Mouse (Mus musculus) brain, embryonic 14.5 days (tissue): ENCODE measurements around the gene Supv3l1. TPM values are rescaled to one million over a fixed set of nuclear protein-coding genes. Genes with fewer than 3 reads are reported as not detected.
"Not testable (repeated sequence)": the region's sequence is repeated elsewhere in the genome, so short reads cannot be mapped to it uniquely, and the experiment has no call there.

Experiments
- DNase-seq: peaks from one replicate; pipeline ENCODE4 v3.0.0-alpha.2; 2011; ENCODE audit warnings: low read depth
- CTCF ChIP-seq: fragments of 200-500 bp; IDR thresholded peaks from 2 replicates; pipeline ENCODE4 v1.5.1; 2012; ENCODE audit warnings: inconsistent platforms, mild to moderate bottlenecking, moderate library complexity, borderline replicate concordance; ENCODE audit not compliant: insufficient read depth, insufficient read length; ENCODE audit errors: extremely low read depth
- POLR2A ChIP-seq: fragments of 200-500 bp; IDR thresholded peaks from 2 replicates; pipeline ENCODE4 v1.6.1; 2012; ENCODE audit warnings: mild to moderate bottlenecking, inconsistent platforms, borderline replicate concordance; ENCODE audit not compliant: poor library complexity, insufficient read depth, insufficient read length, severe bottlenecking; ENCODE audit errors: extremely low read depth
- polyA plus RNA-seq: library from polyadenylated mRNA; depleted of rRNA; stranded (reverse); fragments of >200 nt; gene quantifications from 2 replicates; pipeline ENCODE4 v1.2.3, GENCODE M21; 2012; rRNA removed

The Supv3l1 gene
- 28.3 and 29.9 TPM in 2 replicates for polyA plus RNA-seq

- peak; percentile 98 for DNase-seq
- peak; percentile 57; the same call in 1 of the 2 replicates for TF ChIP-seq POLR2A
- TF ChIP-seq CTCF = no peak
Observed at GRCm38 (mm10) chr10:62449364-62450279, at the start of gene Supv3l1, which contains the start of gene 4930507D05Rik. Gene Supv3l1, minus strand, starts transcription at chr10:62449738. Gene 4930507D05Rik, plus strand, starts transcription at chr10:62449489.

GRCm38 (mm10) chr10:62491681-62492080 lies 42.1 kb upstream of the Supv3l1 start:
- not testable (repeated sequence) for DNase-seq

DNA sequence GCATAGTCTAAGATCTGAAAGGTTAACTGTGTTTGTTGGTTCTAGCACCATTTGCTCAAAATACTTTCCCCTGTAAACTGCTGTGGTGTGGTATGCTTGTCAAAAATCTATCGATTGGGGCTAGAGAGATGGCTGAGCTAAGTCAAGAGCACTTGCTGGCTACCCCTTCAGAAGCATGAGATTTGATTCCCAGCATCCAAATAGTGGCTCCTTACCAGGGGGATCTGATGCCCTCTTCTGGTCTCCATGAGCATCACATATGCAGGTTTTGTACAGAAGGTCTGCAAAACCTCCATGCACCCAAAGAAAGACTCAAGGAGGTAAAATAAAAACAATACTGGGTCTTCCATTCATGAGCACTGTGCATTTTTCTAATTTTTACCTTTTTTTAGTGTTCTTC lies 38.7 kb upstream of the Supv3l1 start:
- DNase-seq = peak; percentile 82
- TF ChIP-seq POLR2A = no peak
- TF ChIP-seq CTCF = peak; percentile 66; the same call in 1 of the 2 replicates

DNA sequence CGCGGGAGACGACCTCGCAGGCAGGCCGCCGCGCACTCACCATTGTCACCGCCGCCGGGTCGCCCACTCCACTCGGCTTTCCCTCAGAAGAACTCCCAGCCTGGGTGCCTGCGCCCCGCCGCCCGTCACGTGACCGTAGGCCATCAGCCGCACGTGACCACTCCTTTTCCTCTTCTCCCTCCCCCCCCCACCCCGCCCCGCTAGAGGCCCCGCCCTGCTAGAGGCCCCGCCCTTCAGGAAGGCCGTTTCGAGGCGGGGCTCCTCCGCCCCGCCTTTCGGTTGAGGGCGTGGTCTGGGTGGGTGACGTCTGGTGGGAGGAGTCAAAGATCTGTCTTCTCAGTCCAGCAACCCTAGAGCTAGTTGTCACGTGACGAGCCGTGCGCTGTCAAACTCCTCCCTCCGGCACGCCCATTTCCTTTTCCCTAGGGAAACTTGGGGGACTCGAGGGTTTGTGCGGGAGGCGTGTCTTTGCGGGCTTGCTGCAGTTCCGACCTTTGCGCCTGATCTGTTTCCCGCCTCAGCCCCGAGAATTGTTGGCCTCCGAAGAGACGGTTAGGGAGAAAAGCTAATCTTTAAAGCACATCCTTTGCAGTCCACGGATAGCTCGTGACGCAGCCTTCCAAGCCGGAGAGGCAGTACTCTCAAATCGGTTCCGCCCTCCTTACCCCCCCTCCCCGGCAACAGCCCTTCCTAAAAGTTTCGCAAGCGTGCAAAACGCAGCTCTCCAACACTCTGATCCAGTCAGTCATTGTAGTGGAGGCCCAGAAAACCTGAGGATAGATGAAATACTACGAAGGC lies 37.3 kb upstream of the Supv3l1 start, which contains the start of gene Vps26a:
Gene Vps26a, minus strand, starts transcription at position 188 of the 798 bp plus-strand sequence.
- TF ChIP-seq CTCF (no peak), POLR2A (peak; percentile 85; the same call in 1 of the 2 replicates)

GRCm38 (mm10) chr10:62485878-62486582 lies 36.5 kb upstream of the Supv3l1 start:
- DNase-seq = peak; percentile 57

More for the DNA sequence above, 37.3 kb upstream of the Supv3l1 start, which contains the start of gene Vps26a:
- peak; percentile 99 for DNase-seq

DNA sequence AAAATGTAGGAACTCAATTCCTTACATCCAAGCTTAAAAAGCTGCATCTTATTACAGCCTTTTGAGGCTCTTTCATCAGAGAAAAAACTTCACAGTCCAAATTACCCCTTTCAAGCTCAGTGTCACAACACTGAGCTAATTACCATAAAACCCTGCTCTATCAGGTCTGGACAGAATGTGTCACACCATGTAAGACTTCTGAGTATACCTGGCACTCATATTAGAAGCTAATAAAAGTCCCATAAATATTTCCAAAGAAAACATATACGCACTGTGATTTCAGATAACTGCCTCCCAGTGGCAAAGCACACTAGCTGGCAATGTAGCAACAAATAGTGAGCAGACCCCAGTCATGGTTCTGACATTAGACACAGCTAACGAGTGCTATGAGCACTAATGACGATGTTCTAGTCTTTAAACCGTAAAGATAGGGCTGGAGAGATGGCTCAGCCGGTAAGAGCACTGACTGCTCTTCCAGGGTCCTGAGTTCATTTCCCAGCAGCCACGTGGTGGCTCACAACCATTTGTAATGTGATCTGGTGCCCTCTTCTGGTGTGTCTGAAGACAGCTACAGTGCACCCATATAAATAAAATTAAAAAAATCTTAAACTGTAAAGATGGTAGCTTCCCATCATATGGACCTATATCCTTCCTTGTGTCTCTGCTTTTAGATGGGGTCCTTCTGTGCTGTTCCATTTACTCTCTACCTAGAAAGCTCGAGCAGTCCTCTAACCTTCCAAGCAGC lies 31.7 kb upstream of the Supv3l1 start:
- TF ChIP-seq POLR2A (no peak), CTCF (no peak)
- DNase-seq = peak; percentile 1

More at GRCm38 (mm10) chr10:62485878-62486582, 36.5 kb upstream of the Supv3l1 start:
- TF ChIP-seq POLR2A = no peak
- no peak for TF ChIP-seq CTCF

- no peak for DNase-seq
- TF ChIP-seq POLR2A (no peak), CTCF (no peak)
Observed at GRCm38 (mm10) chr10:62476980-62477379, 27.4 kb upstream of the Supv3l1 start.

DNA sequence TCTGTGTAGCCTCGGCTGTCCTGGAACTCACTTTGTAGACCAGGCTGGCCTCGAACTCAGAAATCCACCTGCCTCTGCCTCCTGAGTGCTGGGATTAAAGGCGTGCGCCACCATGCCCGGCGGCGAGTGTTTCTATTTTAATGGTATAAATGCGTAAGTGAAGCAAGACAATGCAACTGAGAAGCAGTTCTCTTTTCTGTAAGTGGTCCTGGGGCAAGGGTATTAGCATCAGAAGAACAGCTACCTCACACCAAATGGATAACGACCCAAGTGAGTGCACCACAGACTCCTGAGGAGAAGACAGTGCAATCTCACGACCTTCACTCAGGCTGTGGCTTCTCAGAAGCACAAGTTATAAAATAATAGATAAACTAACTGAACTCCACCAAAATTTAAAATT lies 25.4 kb upstream of the Supv3l1 start:
- no peak for DNase-seq
- TF ChIP-seq CTCF = no peak
- TF ChIP-seq POLR2A = no peak

DNA sequence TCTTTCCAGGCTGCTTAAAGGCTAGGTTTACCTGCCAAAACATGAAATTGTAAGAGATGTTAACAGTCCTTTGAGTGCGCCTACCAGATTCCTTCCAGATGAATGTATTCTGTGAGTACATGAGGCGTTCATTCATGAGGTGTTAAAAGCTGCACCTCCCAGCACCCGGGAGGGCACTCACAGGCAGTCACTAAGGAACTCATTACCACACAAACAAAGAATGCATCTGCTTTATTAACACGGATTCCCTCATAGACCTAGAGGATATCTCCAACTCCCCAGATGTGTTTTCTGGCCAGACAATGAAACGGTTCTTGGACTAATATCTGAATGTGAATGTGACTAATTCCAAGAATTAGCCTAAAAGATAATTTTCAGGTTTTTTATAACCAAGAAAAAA lies 21.6 kb upstream of the Supv3l1 start:
- TF ChIP-seq POLR2A (no peak), CTCF (no peak)
- peak; percentile 33 for DNase-seq

- DNase-seq = no peak
- TF ChIP-seq POLR2A (no peak), CTCF (no peak)
Observed at GRCm38 (mm10) chr10:62469736-62470135, 20.2 kb upstream of the Supv3l1 start.
